Mouse (Mus musculus): ENCODE data around the gene Eno2. TPM values are rescaled to one million over a fixed set of nuclear protein-coding genes. Genes with fewer than 3 reads are reported as not detected.

Eno2 gene
- polyA plus RNA-seq, 1 experiment from 2014 or later, result 27.5 TPM

DNA sequence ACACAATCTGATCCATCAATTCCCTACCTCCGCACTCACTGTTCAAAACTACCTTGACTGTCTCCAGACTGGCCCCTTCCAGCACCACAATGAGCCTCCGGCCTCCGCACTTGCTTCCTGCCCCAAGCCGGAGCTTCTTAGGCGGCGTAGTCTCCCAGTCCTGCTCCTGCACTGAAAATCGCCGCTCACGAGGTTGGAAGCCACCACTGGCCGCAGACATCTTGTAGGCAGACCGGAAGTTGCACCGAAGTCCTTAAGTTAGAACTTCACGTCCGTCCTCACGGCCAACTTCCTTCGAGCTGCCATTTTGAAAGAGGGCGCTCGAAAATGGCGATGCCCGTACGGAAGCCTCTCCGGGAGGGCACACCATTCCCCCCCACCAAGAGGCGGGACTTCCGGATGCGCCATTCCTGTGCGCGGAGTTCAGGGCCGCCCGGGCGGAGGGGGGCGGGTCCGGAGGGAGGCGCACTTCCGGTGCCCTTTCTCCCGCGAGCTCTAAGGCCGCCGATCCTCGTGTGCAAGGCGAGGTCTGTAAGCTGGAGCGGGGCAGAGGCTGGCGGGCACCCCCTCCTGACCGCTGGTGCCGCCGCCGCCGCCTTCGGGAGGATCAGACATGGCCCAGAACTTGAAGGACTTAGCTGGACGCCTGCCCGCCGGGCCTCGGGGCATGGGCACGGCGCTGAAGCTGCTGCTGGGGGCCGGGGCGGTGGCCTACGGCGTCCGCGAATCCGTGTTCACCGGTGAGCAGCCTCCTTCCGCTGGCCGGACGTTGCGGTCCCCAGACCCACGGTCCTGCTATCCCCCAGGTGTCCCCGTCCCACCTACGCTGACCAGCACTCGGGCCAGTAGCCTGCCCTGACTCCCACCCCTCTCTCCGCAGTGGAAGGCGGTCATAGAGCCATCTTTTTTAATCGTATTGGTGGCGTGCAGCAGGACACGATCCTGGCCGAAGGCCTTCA lies 57.4 kb downstream of the Eno2 start, which contains the start of the genes Emg1 and Phb2:
Gene Emg1 (minus strand): TSS at position 355 of the 959 bp plus-strand sequence.
Gene Phb2 (plus strand): TSS at position 513 of the 959 bp plus-strand sequence.
- H3K27me3 ChIP-seq, result no peaks in the 10 kb centered on the region
- peaks cover 49% of the 10 kb centered on the region for H3K36me3 ChIP-seq
- no peaks in the 10 kb centered on the region for H3K9me3 ChIP-seq
- peak within 1 kb of the TSS; percentile 99 for H3K4me3 ChIP-seq (replicated peaks)
- peak within 1 kb of the TSS; percentile 97 for H3K9ac ChIP-seq (replicated peaks)
- peak; percentile 98 for ATAC-seq
- peak within 1 kb of the TSS; percentile 98 for H3K4me2 ChIP-seq (replicated peaks)
- peak within 1 kb of the TSS; percentile 86 for H3K27ac ChIP-seq
- H3K4me1 ChIP-seq (replicated peaks), result peaks cover 43% of the 10 kb centered on the region
- WGBS, result under 1% methylated on average over 76 of the region's 76 CpGs

MicroRNA genes within 50 kb of the gene (microRNA counts, 519-probe panel; counts per million panel counts)
- microRNA mmu-miR-141, result 110 counts per million, percentile 56 among the panel's probes with 10 or more counts
- microRNA mmu-miR-200c, result 110 counts per million, percentile 56 among the panel's probes with 10 or more counts

Small RNA genes within 50 kb of the gene (microRNA-seq; reads per million reads assigned to microRNA genes)
- gene Mir141 (3.1 reads per million, percentile 11 among the genes with 10 or more reads in this experiment), gene Mir200c (17.9 reads per million, percentile 34 among the genes with 10 or more reads in this experiment)

Other genes with a start within 250 kb of the Eno2 start
- 0.09 and 0.51 TPM in 2 replicates for gene C1s1, start 227.3 kb downstream of the Eno2 start, polyA plus RNA-seq (2015; fragmentation: Nextera tagmentation; extraction: Ambion mirVana)
- not detected in 2 replicates for gene C1rb, start 199.4 kb downstream of the Eno2 start, polyA plus RNA-seq (2015; fragmentation: Nextera tagmentation; extraction: Ambion mirVana)
- 0.13 TPM in 2 replicates for gene C1s2, start 133.6 kb downstream of the Eno2 start, polyA plus RNA-seq (2015; fragmentation: Nextera tagmentation; extraction: Ambion mirVana)
- 39.6 and 40.0 TPM in 2 replicates for gene Lpcat3, start 106.6 kb downstream of the Eno2 start, polyA plus RNA-seq (2015; fragmentation: Nextera tagmentation; extraction: Ambion mirVana)
- 136 and 144 TPM in 2 replicates for gene Emg1, start 57.5 kb downstream of the Eno2 start, polyA plus RNA-seq (2015; fragmentation: Nextera tagmentation; extraction: Ambion mirVana)
- gene Phb2, start 57.3 kb downstream of the Eno2 start, polyA plus RNA-seq (2015; fragmentation: Nextera tagmentation; extraction: Ambion mirVana), result 258 and 276 TPM in 2 replicates
- gene Ptpn6, start 31.0 kb downstream of the Eno2 start, polyA plus RNA-seq (2015; fragmentation: Nextera tagmentation; extraction: Ambion mirVana), result 3.4 and 4.1 TPM in 2 replicates
- gene Grcc10, start 28.3 kb downstream of the Eno2 start, polyA plus RNA-seq (2015; fragmentation: Nextera tagmentation; extraction: Ambion mirVana), result 710 and 725 TPM in 2 replicates
- not detected in 2 replicates for gene Gm45234, start 13.7 kb downstream of the Eno2 start, polyA plus RNA-seq (2015; fragmentation: Nextera tagmentation; extraction: Ambion mirVana)
- gene Atn1, start 13.1 kb downstream of the Eno2 start, polyA plus RNA-seq (2015; fragmentation: Nextera tagmentation; extraction: Ambion mirVana), result 21.5 and 25.4 TPM in 2 replicates
- 2.3 and 4.3 TPM in 2 replicates for gene Lrrc23, start 10.1 kb upstream of the Eno2 start, polyA plus RNA-seq (2015; fragmentation: Nextera tagmentation; extraction: Ambion mirVana)
- 7.7 and 8.2 TPM in 2 replicates for gene Spsb2, start 39.0 kb upstream of the Eno2 start, polyA plus RNA-seq (2015; fragmentation: Nextera tagmentation; extraction: Ambion mirVana)
- 329 and 343 TPM in 2 replicates for gene Tpi1, start 44.6 kb upstream of the Eno2 start, polyA plus RNA-seq (2015; fragmentation: Nextera tagmentation; extraction: Ambion mirVana)
- gene Usp5, start 59.8 kb upstream of the Eno2 start, polyA plus RNA-seq (2015; fragmentation: Nextera tagmentation; extraction: Ambion mirVana), result 202 and 204 TPM in 2 replicates
- gene Cdca3, start 59.9 kb upstream of the Eno2 start, polyA plus RNA-seq (2015; fragmentation: Nextera tagmentation; extraction: Ambion mirVana), result 82.7 and 89.5 TPM in 2 replicates
- gene Gnb3, start 70.6 kb upstream of the Eno2 start, polyA plus RNA-seq (2015; fragmentation: Nextera tagmentation; extraction: Ambion mirVana), result 5.1 and 7.5 TPM in 2 replicates
- gene P3h3, start 88.1 kb upstream of the Eno2 start, polyA plus RNA-seq (2015; fragmentation: Nextera tagmentation; extraction: Ambion mirVana), result 12.3 and 17.0 TPM in 2 replicates
- 19.2 and 22.9 TPM in 2 replicates for gene Gpr162, start 94.3 kb upstream of the Eno2 start, polyA plus RNA-seq (2015; fragmentation: Nextera tagmentation; extraction: Ambion mirVana)
- gene Cd4, start 118.5 kb upstream of the Eno2 start, polyA plus RNA-seq (2015; fragmentation: Nextera tagmentation; extraction: Ambion mirVana), result 0.07 TPM in 1 of 2 replicates, not detected in the other
- 2.3 and 2.5 TPM in 2 replicates for gene Lag3, start 142.0 kb upstream of the Eno2 start, polyA plus RNA-seq (2015; fragmentation: Nextera tagmentation; extraction: Ambion mirVana)
- gene Ptms, start 150.4 kb upstream of the Eno2 start, polyA plus RNA-seq (2015; fragmentation: Nextera tagmentation; extraction: Ambion mirVana), result 662 and 802 TPM in 2 replicates
- 419 and 462 TPM in 2 replicates for gene Mlf2, start 161.7 kb upstream of the Eno2 start, polyA plus RNA-seq (2015; fragmentation: Nextera tagmentation; extraction: Ambion mirVana)
- gene Cops7a, start 195.9 kb upstream of the Eno2 start, polyA plus RNA-seq (2015; fragmentation: Nextera tagmentation; extraction: Ambion mirVana), result 89.9 and 95.2 TPM in 2 replicates
- 25.6 and 27.4 TPM in 2 replicates for gene Pianp, start 227.0 kb upstream of the Eno2 start, polyA plus RNA-seq (2015; fragmentation: Nextera tagmentation; extraction: Ambion mirVana)
- gene Zfp384, start 239.5 kb upstream of the Eno2 start, polyA plus RNA-seq (2015; fragmentation: Nextera tagmentation; extraction: Ambion mirVana), result 18.8 and 23.1 TPM in 2 replicates

Data from midbrain, embryonic 13.5 days (tissue).